Mouse (Mus musculus) left cerebral cortex, adult 18-20 months (tissue): ENCODE results near the gene Atad3a. TPM values are rescaled to one million over a fixed set of nuclear protein-coding genes. Genes with fewer than 3 reads are reported as not detected.
A peak's percentile ranks its signal among the peaks of the same experiment; 100 is the strongest.
"Not testable (repeated sequence)": the region's sequence is repeated elsewhere in the genome, so short reads cannot be mapped to it uniquely, and the experiment has no call there.

Experiments used
- DNase-seq, 2 experiments: peaks; one replicate each; pipeline ENCODE4 v3.0.0; 2021 to 2022; ENCODE audit warnings: low spot score in 2 of 2, mixed read lengths in 1 of 2
- total RNA-seq, 2 experiments: library from RNA; stranded (reverse); gene quantifications; 2 replicates each; pipeline ENCODE4 v1.2.3; 2021

The Atad3a gene
- total RNA-seq, 2 experiments from 2014 or later: 48.3 to 55.6 TPM

DNA sequence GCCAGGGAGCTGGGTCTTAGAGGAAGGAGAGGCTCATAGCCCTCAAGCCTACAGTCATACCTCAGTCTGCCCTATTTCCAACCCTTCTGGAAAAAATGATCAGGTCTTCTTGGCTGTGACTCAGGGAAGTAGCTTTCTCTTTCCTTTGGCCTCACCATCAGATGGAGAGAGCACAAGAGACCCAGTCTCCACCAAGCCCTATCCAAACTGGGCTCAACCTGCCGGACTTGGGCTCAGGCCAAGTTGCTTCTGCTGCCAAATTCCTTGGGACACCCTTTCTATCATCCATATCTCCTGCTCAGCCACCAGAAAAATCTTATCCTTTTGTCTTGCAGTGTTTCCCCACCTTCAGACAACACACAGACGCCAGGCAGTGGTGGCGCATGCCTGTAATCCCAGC is 15.0 kb upstream of the Atad3a start:
- no peak for DNase-seq

DNA sequence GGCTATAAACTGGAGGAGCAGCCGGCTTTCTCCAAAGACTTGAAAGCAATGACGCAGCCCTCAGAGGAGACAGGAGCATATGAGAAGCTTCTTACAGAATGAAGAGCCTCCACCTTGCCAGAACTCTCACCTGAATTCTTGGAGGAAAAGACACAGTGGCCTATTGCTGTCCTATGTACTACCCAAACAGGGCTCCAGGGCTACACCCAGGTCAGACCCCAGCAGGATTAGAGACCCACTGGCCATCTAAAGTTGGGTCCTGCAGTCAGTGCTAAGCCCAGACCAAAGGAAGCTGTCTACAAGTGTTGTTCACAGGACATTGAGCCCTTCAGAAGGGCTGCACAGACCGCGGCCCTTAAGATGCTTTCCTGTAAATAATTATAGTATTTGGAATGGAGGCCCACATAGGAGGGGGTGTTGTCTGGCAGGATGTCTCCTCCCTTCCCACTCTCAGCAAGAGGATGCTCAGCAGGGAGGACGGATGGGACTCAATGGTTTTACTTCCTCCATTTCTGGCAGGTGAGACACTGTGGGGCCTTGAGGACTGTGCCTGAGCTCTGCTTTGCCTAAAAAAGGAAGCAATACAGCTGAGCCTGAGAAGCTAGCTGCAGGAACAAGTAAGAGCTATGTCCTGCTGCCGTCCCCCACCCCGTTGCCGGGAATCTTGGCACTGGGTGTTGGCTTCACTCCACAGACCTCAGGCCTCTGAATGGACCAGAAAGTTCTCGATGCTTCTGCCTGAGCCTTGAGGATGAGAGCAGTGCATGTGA is 14.3 kb upstream of the Atad3a start:
- no peak for DNase-seq

DNA sequence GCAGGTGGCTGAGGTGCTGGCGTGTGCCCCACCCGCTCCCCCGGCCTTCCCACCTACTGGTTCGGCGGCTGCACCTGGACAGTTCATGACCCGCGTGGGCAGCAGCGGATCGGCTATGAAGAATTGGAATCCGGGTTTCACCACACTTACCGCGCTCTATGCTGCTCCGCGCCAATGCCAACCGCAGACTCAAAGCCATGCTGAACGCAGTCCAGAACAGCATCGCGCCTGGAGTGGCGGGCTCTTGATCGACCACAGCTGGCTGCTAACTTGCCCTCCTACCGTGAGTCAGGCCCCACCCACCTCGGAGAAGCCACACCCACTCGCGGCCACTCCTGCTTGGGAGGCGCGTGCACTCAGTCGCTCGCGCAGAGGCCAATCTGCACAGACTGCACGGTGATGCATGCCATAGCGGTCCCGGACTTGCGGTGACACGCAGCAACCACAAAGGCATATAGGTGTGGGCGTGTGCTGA is 13.4 kb upstream of the Atad3a start, which contains the start of gene Vwa1:
Gene Vwa1 (minus strand): TSS at position 419 of the 475 bp plus-strand sequence.
- peak; percentile 87 to 90 for DNase-seq

DNA sequence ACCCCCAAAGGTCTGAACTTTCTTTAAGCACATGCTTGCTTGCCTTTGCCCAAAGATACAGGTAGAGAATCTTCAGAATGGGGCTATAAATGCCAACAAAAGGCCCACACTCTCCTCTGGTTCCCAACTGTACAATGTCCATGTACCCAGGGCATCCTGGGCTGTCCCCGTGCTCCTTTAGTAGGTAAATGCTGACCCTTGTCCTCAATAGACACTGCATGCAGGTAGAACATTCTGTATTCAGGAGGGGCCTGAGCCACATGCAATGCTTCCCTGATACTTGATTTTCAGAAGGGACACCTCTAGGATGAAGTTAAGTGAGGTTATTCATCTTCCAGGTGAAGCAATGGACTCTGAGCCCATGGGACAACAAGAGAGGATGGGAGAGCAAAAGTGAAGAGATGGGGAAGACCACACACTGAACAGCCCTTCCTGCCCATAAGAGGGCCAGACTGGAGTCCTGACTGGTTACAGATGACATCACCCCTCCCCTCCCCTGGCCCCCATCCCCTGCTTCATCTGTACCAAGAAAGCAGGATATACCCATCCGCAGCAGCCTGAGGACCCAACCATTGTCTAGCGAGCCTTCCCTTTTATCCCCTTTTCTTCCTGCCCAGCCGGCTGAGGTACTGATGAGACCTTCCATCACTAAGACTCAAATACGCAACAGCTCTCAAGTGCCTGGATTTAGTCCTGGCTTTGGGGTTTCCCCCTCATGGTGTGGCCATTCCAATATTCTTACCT is 12.6 kb upstream of the Atad3a start:
- no peak for DNase-seq

DNA sequence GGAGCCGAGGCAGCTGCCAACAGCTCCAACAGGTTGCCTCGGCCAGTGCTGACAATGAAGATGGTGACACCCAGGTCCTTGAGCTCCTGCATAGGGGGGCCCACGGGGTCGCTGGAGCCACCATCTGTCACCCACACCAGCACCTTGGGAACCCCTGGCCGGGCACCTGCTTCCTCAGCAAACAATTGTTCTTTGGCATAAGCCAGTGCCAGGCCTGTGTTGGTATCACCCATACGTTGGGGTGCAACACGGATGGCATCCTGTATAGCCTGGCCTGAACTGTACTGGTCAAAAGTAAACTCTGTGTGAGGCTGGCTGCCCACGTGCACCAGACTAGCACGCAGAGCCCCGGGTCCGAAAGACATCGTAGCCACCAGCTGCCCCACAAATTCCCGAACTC is 11.9 kb upstream of the Atad3a start:
- DNase-seq: no peak

DNA sequence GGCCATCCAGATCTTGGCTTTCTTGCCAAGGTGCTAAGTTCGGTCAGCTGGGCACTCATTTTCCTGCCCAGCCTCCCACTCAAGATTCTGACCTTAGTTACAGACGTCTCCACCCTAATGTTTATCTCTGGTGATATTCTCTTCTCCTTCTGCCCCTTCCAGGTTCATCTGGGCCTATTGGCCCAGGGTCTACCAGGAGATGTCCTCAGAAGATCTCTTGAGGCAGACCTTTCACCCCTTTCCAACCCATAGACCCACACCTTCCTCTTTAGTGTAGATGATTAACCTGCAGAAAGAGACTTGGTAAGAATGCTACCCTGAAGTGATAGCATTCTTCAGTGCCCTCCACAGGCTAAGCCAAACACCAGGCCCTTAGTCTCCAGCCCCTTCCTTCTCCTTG is 10.8 kb upstream of the Atad3a start:
- DNase-seq: no peak

DNA sequence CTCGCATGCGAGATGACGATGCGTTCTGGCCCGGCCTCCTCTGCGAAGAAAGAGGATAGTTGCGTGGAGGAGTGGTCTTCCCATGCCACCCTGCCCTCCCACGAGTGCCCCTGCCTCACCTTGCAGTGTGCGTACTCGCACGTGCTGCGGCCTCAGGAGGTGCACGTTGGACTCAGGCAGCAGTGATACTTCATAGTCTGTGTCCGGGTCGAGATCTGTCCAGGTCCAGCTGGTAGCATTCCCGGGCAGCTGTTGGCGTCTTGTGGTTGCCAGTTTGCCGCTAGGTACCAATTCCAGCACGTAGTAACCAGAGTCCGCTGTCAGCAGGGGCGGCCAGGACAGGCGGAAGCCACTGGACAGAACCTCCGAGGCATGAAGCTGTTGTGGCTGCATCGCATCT is 9.7 kb upstream of the Atad3a start:
- DNase-seq: peak in 1 of 2 experiments; percentile 22

DNA sequence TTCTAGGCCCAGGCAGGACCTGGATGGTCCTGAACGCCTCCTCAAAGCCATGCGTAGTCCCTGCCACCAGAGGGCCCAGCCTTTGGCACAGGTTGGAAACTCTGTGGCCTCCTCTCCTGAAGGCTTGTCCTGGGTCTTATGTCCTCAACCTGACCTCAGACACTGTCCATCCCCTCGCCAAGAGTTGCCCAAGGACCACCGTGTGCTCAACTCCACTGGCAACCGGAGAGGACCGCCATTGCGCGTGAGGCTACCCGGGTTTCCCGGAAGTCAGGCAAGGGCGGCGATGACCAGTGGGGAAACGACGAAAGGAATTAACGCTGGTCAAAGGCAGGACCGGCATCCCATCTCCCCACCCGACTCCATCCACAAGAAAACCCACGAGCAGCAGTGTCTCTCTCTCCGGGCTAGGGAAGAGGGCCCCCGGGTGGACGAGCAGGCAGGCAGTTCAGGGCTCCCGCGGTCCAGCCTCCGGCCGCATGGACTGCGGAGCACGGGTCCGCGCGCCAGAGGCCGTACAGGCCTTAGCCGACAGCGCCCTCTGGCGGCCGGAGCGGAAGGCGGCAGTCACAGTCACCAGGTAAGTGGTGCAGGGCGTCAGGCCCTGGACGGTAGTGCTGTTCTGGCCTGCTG is 9.1 kb upstream of the Atad3a start:
- DNase-seq: peak; percentile 93 to 94

DNA sequence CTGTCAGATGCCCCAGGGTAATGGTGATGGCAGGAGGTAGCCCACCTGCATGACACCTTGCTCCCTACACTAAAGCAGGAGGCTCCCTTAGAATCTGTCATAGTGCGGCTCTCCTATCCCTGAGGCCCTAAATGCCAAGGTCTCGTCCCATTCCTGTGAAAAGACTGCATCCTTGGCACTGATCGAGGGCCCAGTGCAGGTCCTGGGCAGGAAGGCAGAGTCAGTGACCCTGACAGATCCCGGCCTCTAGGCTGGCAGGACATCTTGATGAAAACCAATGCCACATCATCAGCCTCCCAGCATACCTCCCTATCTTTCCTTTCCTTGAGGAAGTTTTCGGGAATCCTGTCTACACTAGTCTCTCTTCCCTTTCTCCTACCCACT is 8.6 kb upstream of the Atad3a start:
- no peak for DNase-seq

DNA sequence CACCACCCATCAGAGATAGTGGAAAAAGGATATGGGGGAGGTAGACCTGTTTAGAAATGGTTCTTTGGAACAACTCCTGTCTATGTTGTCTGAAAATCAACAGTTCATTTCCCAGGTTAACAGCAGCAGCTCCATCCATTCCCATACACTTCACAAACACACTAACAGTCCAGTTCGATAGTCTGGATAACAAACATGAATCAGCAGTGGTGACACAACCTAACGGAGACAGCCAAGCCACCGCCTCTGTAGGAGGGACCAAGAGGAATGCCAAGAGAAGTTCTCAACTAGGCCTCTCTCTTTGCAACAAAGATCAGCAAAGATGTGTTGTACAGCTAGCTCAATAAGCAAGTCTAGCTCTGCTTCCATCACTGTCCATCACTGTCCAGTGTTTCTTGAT is 1.5 kb upstream of the Atad3a start:
- DNase-seq: no peak

DNA sequence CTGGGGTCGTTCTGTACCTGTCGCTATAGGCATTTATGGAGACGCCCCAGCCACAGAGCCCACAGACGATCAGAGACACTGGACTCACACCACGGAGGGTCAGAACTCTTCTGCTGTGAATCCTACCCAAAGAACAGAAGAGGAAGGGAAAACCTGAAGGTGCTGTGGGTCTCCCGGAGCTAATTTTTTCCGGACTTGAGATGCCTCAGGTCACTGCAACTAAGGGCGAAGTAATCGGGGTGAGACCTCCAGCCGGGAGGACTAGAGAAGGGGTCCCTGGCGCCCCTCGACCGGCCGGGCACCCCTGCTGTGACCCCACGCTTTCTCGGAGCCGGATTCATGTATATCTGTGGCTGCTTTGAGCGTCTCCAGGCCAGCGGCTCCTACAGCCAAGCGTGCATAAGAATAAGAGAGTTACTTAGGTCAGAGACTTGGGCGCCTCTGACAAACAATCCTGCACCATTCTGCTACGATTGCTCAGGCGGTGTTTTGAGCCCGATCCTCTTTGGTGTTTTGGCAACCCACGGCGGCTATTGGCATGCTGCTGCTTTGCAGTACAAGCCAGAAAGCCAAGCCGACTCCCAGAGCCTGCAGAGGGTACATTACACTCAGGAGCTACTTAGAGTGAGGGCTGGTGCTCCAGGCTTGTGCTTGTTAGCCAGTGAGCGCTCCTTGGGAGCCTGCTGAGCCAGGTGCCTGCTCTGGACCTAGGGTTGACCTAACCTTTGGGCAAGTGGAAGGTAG is 635 bp upstream of the Atad3a start:
- no peak for DNase-seq

DNA sequence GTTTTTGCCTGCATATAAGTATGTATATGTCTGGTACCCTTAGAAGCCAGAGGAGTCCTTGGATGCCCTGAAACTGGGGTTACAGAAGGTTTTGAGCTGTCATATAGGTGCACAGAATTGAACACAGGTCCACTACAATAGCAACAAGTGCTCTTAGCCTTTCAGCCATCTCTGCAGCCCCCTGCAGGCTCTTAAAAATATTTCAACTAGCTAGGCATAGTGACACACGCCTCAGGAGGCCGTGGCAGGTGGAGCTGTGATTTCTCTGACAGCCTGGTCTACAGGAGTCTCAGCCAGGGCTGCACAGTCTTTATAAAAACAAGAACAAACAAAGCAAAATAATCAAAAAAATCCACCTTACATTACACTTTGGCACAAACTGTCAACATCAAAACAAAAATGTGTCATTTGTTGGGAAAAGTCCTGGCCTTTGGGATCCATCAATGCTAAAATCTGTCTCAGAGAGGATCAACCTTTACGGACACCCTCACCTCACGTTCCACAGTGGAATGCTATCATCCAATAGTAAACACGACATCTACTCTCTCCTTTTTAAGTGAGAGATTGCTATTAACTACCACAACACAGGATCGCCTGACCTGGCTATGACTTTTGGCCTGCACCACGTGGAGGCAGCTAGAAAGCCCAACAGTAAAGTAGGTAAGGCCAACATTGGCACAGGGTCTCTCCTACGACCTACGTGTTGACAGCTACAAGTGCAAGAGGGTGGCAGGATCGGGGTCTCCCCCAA is 856 bp downstream of the Atad3a start:
- no peak for DNase-seq

DNA sequence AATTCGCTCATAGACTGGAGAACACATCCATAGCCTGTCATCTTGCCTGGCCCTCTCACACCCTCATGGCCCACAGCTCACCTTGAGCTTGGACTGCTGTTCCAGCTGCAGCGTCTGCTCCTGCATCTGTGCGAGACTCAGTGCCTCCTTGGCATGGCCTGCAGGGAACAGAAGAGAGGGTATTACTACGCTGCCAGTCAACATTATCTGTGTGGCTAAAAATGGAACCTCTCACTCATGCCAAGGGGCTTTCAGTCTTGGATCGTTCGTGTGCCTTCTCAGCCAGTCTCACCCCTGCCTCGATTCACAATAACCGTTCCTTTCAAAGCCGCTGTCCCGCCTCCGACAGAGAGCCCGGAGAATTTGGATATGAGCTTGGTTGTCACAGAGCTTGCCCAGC is 3.9 kb downstream of the Atad3a start:
- no peak for DNase-seq

DNA sequence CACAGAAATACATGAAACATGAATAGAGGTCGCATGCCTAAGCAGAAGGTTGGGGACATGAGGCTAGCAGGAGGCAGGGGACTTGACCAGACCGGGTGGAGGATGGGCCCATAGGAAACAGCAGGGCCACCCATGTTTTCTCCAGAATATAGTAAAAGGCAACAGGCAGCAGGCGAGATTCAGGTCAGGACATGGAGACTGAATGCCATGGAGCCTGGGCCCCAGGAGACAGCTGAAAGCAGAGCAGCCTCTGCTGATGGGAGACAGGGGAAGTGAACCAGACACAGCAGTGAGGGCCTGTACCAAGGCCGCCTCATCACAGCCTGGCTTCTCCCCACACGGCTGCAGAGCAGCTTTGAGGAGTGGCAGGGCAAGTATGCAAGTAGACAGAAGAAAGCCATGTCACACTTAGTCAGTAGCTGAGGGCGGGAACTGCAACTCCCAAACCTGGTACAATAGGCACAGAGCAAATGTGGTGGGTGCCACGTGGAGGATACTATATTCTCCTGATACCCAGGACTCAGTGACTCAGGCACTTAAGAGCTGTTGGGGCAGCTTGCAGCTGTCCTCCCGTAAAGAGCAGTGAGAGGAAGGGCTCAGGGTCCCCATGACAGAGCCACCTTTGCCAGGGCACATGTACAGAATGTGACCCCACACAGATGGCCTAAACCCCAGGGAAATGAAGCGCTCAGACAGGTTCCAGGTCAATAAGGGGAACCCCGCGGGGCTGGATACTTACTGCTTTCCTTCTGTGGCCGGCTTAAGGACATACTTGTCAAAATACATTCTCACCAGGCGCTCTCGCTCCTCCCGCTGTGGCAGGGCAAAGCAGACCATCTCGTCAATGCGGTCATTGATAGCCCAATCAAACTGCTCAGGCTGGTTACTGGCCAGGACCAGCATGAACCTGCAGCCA is 14.1 kb downstream of the Atad3a start:
- DNase-seq: no peak

DNA sequence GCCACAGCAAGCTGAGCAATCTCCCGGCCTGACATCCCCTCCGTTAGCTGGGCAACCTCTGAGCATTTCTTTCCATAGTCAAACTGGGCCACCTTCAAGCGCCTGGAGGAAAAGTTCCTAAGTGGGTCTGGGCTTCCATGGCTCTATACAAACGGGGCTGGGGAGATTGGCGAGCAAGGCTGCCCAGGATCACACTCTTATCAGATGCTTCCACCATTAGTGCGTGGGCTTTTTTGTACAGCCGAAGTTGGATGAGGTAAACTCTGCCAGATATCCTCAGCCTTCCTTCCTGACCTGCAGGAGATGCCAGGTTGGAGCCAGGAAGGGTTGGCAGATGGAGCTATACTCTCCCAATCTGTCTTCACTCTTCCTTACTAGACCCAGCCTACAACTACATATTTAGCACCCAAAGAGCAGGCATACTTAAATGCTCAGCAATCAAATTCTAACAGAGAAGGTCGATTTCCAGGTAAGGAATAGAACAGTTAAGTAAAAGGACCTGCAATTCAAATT is 14.8 kb downstream of the Atad3a start:
- no peak for DNase-seq

DNA sequence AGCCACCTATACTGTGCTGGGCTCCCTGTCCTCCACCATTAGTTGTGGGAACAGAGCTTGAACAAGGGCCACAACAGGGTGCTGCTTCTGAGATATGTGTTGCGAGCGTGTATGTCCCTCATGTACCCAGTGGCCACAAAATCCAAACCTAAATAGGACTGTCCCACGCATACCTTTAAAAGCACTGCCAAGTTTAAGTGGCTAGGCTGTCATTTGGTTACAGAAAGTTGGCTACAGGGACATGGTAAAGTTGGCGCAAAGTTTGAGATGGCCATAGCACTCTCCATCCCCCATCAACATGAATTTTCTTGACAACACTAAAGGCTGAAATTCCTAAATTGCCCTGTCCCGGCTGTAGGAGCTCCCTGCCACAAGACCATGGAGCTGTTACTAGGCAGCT is 15.8 kb downstream of the Atad3a start:
- DNase-seq: no peak

DNA sequence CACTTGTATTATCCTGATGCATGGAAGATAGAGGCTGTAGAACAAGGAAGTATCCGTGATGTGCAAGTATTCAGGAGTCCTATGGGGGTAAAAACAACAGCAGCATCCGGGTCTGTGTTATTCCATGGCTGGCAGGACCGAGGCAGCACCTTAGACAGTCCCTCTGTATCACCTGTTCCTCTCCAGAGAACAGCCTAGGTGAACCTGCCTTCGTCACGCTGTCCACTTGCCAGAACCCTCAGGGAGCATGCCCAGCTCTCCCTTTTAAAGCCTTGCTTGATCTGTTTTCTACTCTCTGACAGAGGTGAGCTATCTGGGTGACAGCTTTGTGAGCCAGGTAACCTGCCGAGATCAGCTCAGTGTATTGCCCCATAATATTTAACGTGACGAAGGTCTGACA is 16.4 kb downstream of the Atad3a start:
- DNase-seq: no peak

DNA sequence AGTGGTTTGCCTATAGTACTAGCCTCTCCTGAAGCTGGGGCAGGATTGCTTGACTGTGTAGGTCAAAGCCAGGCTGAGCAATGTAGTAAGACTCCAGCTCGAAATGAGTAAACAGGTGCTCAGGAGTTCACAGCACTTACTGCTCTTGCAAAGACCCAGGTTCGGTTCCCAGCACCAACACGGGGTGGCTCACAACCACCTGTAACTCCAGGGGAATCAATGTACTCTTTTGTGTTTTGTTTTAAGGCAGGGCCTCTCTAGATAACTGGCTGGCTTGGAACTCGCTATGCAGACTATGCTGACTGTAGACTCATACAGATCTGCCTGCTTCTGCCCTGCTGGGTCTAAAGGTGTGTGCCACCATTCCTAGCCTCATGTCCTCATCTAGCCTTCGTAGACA is 18.2 kb downstream of the Atad3a start:
- DNase-seq: no peak

DNA sequence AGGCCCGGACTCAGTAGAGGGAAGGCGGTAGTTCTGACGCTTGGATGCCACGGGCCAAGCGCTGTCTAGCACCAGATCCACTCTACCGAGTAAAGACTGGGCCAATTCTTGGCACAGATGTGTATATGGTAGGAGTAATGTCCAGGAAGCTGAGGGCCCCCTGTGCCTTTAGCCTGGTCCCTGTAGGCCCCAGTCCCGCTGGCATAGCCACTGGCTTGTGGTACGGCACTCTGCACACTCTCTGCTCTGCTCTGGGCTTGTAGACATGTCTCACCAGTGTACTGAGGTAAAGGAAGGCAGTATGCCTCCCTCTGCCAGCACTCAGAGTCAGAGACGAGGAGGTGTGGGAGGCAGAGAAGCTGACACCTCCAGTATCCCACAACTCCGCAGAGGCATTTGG is 20.2 kb downstream of the Atad3a start:
- not testable (repeated sequence) for DNase-seq
